Mouse (Mus musculus): ENCODE results near the gene Tspan9.

- TF ChIP-seq CHD2 (IDR thresholded peaks at IDR 0.05; ENCODE audit: low read depth, low read length), result no peak
- no peak for TF ChIP-seq HCFC1 (IDR thresholded peaks at IDR 0.05; ENCODE audit: borderline replicate concordance, insufficient read depth, low read length)
- TF ChIP-seq ZNF384 (IDR thresholded peaks at IDR 0.05; ENCODE audit: low read depth, low read length), result no peak
- no peak for TF ChIP-seq MAFK (IDR thresholded peaks at IDR 0.05; ENCODE audit: insufficient read depth, low read depth, low read length)
These were observed 121.5 kb downstream of the Tspan9 start for GRCm38 (mm10) chr6:128021931-128022202.
